Mouse (Mus musculus): ENCODE data around the gene Fam50a. TPM values are rescaled to one million over a fixed set of nuclear protein-coding genes. Genes with fewer than 3 reads are reported as not detected.
"Not testable (repeated sequence)": the region's sequence is repeated elsewhere in the genome, so short reads cannot be mapped to it uniquely, and the experiment has no call there.

Fam50a gene
- total RNA-seq, 2 experiments from 2014 or later: 42.8 to 51.5 TPM

DNA sequence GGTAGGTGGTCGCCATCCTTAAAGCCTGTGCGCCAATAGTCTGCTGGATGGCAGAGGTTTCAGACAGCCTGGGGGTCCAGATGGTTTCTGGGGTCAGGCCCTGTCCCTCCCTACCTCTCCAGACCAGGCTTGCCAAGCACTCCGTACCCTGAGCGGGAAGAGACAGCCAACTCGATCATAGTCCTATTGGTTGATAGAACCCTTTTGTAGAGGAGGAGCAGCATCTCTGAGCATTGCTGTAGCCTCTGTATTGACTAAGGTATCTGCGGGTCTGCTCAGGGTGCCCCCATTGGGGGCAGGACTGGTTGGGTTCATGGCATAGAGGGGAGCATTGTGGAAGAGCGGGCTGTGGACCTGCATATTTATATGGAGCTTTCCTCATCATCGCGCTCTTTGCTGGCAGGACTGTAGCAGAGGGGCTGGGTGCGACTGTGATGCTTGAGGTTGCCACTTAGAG is 16.4 kb downstream of the Fam50a start:
- ATAC-seq (ENCODE audit: poor library complexity, severe bottlenecking): no peak

DNA sequence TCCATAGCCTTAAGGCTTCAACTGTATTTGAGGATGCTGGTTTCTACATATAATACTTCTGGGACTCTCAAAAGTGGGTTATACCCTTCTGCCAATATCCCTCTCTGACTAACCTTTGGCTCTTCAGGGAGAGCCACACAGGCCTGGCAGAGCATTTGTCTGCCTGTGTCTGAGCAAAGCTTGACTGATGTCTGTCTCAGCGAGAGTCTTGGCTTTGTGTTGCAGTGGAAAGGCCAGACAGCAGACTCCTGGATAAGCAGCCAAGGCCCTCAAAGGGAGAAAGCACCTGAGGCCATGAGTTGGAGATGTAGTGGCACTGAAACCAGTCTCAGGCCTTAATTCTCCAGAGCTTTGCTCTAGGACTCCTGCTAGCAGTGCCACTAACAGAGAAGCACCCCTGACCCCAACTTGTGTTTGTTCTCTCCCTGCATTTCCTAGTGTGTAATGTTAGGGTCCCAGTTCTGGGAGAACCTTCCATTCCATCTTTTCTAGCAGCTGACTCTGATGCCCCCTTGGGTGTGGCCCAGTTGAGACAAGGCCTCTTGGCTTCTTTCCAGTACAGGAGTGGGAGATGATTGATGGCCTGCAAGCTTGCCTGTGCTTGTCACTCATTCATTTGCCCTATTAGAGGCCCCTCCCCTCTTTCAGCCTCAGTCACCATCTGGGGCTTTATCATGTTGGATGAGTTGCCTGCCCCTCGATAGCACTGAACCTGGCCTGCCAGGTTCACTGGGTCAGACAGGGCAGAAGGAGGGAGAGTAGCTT is 17.5 kb downstream of the Fam50a start:
- no peak for ATAC-seq (ENCODE audit: poor library complexity, severe bottlenecking)

DNA sequence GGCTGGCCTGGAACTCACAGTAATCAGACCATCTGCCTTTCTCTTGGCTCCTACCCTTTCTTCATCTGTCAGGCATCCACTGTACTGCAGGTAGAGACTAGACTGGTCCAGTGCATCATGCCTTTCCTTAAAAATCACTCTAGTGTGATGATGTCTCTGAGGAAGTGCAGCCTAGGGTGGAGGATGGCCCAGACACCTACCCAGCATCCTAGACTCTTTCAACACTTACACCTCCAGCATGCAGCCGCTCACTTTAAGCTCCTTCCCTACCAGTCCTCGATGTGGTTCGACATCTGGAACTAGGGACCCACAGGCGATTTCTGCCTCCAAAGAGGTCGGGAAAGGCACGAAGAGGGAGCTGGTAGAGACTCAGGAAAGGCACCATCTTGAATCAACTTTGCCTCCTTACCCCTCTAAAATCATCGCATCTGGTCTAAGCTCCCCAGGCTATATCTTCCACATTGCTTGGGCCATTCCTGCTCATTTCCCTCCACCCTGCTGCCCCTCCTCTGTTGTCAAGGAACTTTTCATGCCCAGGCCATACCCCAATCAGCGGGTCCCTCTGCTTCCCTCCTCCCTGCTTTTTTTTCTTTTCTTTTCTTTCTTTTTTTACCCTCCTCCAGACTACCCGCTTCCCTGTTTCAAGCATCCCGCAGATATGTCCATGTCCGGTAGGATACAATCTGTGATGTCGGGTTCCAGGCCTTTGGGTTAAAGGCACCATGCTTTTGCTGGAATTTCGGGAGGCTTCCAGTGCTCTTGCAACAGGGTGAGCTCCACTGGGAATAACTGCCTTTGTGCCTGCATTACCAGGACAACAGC is 40.0 kb downstream of the Fam50a start:
- no peak for ATAC-seq (ENCODE audit: poor library complexity, severe bottlenecking)

DNA sequence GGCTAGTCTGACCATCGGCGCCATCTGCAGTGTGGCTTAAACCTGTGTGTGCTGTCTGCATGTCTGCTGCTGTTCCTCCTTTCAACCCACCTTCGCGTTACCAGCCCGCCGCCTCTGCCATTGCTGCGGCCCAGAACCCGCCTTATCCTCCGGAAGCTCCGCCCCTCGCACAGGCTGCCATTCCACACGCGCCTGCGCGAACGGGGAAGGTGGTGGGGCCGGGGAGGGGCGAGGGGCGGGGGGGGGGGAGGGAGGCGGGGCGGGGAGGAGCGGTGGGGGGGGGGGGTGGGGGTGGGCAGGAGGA is 40.6 kb downstream of the Fam50a start, which contains the start of gene Lage3:
Gene Lage3 (minus strand): TSS at position 152 of the 304 bp plus-strand sequence.
- ATAC-seq (ENCODE audit: poor library complexity, severe bottlenecking): peak; percentile 98

DNA sequence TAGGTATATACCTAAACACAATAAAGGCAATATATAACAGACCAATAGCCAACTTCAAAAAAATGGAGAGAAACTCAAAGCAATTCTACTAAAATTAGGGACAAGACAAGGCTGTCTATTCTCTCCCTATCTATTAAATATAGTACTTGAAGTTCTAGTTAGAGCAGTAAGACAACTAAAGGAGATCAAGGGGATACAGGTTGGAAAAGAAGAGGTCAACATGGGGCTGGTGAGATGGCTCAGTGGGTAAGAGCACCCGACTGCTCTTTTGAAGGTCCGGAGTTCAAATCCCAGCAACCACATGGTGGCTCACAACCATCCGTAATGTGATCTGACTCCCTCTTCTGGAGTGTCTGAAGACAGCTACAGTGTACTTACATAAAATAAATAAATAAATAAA is 44.2 kb downstream of the Fam50a start:
- not testable (repeated sequence) for ATAC-seq (ENCODE audit: poor library complexity, severe bottlenecking)

DNA sequence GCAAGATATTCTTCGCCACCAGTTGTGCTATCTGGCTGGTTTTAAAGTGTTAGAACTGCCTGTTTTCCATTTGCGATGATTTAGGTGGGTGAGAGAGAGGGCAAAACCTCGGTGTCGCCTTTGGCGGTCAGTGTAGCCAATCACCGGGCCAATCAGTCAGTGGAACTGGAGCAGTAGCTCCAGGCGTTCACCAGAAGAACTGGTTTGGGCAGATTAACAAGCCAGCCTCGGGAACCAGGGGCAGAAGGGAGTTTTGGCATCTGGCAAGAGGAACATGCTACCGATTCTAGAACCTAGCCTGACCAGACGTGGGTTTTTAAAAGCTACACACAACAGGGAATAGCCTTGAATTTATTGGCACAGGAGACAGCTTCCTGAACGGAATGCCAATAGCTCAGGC is 46.3 kb downstream of the Fam50a start:
- no peak for ATAC-seq (ENCODE audit: poor library complexity, severe bottlenecking)

DNA sequence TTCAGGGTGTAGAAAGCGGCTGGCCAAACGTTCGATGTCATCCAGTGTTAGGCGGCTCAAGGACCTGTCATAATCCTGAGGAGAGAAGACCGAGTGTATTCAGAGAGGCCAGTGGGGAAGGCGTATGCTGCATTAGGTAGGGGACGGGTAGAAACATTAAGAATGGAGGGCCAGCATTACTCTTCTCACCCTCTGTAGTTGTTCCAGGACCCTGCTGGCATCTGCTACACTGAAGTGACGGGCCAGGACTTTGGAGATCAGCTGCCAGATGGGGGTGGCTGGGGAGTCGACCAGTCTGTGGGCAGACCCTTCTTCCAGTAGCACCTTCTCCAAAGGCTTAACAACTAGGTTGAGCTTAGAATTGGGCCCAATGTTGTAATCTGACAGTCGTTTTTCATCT is 54.7 kb downstream of the Fam50a start:
- no peak for ATAC-seq (ENCODE audit: poor library complexity, severe bottlenecking)

DNA sequence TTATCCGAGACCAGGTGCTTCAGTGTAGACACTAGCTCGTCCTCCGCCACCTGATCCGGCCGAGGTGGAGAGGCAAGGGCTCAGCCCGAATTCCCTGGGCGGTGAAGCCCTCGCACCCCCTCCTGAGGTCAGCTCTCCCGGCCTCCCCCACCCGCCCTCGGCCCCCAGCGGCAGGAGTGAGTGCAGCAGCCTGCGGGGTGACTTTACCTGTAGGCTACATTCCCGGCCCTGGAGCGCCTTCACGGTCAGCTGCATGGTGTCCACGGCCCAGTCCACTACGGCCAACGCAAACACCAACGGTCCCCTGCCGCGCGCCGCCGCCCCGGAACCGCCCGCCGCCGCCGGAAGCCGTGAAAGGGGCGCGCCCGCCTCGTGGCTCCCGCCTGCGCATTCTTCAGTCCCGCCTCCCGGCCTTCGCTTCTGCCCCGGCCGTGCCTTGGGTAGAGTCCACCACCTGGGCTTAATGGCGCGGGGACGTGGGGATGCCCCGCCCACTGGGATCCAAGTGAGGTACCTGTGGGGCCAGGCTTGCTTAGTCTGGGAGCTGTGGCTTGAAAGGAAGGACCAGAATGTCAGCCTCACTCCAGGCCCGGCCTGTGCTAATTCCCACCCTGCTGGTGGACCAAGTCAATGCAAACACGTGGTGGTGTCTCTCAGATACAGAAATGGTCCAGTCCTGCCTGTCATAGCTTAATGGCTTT is 55.5 kb downstream of the Fam50a start:
- ATAC-seq (ENCODE audit: poor library complexity, severe bottlenecking): peak; percentile 72

Other genes starting within 250 kb of the Fam50a start
- gene Opn1mw, start 185.6 kb upstream of the Fam50a start, total RNA-seq (2015): not detected in 2 replicates
- gene Opn1mw, start 185.6 kb upstream of the Fam50a start, total RNA-seq (2017): not detected in 2 replicates
- 15.2 and 16.4 TPM in 2 replicates for gene Mecp2, start 177.7 kb upstream of the Fam50a start, total RNA-seq (2015)
- gene Mecp2, start 177.7 kb upstream of the Fam50a start, total RNA-seq (2017): 16.9 and 17.7 TPM in 2 replicates
- gene Tex28, start 145.2 kb upstream of the Fam50a start, total RNA-seq (2015): not detected in 2 replicates
- gene Tex28, start 145.2 kb upstream of the Fam50a start, total RNA-seq (2017): not detected in 2 replicates
- gene Tktl1, start 135.8 kb upstream of the Fam50a start, total RNA-seq (2015): not detected in 2 replicates
- gene Tktl1, start 135.8 kb upstream of the Fam50a start, total RNA-seq (2017): not detected in 2 replicates
- gene Flna, start 63.2 kb upstream of the Fam50a start, total RNA-seq (2015): 614 and 619 TPM in 2 replicates
- gene Flna, start 63.2 kb upstream of the Fam50a start, total RNA-seq (2017): 2,027 and 2,122 TPM in 2 replicates
- 89.4 and 95.2 TPM in 2 replicates for gene Emd, start 58.3 kb upstream of the Fam50a start, total RNA-seq (2015)
- 73.3 and 99.8 TPM in 2 replicates for gene Emd, start 58.3 kb upstream of the Fam50a start, total RNA-seq (2017)
- gene Rpl10, start 42.2 kb upstream of the Fam50a start, total RNA-seq (2015): 2,650 and 3,055 TPM in 2 replicates
- 1,311 and 1,465 TPM in 2 replicates for gene Rpl10, start 42.2 kb upstream of the Fam50a start, total RNA-seq (2017)
- gene Taz, start 31.1 kb upstream of the Fam50a start, total RNA-seq (2015): 45.2 and 49.3 TPM in 2 replicates
- 28.1 and 33.1 TPM in 2 replicates for gene Taz, start 31.1 kb upstream of the Fam50a start, total RNA-seq (2017)
- gene Dnase1l1, start 30.7 kb upstream of the Fam50a start, total RNA-seq (2015): 105 and 116 TPM in 2 replicates
- gene Dnase1l1, start 30.7 kb upstream of the Fam50a start, total RNA-seq (2017): 63.8 and 69.1 TPM in 2 replicates
- 229 and 231 TPM in 2 replicates for gene Atp6ap1, start 15.9 kb upstream of the Fam50a start, total RNA-seq (2015)
- gene Atp6ap1, start 15.9 kb upstream of the Fam50a start, total RNA-seq (2017): 218 and 254 TPM in 2 replicates
- gene Gdi1, start 8.0 kb upstream of the Fam50a start, total RNA-seq (2015): 133 and 170 TPM in 2 replicates
- 44.6 and 70.5 TPM in 2 replicates for gene Gdi1, start 8.0 kb upstream of the Fam50a start, total RNA-seq (2017)
- gene Plxna3, start 16.0 kb downstream of the Fam50a start, total RNA-seq (2015): 0.09 and 0.50 TPM in 2 replicates
- 0.57 and 0.70 TPM in 2 replicates for gene Plxna3, start 16.0 kb downstream of the Fam50a start, total RNA-seq (2017)
- 53.3 and 55.1 TPM in 2 replicates for gene Lage3, start 40.6 kb downstream of the Fam50a start, total RNA-seq (2015)
- 16.0 and 20.2 TPM in 2 replicates for gene Lage3, start 40.6 kb downstream of the Fam50a start, total RNA-seq (2017)
- gene Ubl4a, start 60.2 kb downstream of the Fam50a start, total RNA-seq (2015): 27.0 and 32.0 TPM in 2 replicates
- 11.5 and 13.1 TPM in 2 replicates for gene Ubl4a, start 60.2 kb downstream of the Fam50a start, total RNA-seq (2017)
- gene Slc10a3, start 60.3 kb downstream of the Fam50a start, total RNA-seq (2015): 18.4 and 24.3 TPM in 2 replicates
- gene Slc10a3, start 60.3 kb downstream of the Fam50a start, total RNA-seq (2017): 12.3 and 12.9 TPM in 2 replicates
- 13.5 and 14.6 TPM in 2 replicates for gene Fam3a, start 80.2 kb downstream of the Fam50a start, total RNA-seq (2015)
- gene Fam3a, start 80.2 kb downstream of the Fam50a start, total RNA-seq (2017): 15.5 and 15.8 TPM in 2 replicates
- 8.8 and 11.7 TPM in 2 replicates for gene Ikbkg, start 80.3 kb downstream of the Fam50a start, total RNA-seq (2015)
- gene Ikbkg, start 80.3 kb downstream of the Fam50a start, total RNA-seq (2017): 31.9 and 50.0 TPM in 2 replicates
- gene G6pdx, start 116.2 kb downstream of the Fam50a start, total RNA-seq (2015): 384 and 417 TPM in 2 replicates
- 261 and 303 TPM in 2 replicates for gene G6pdx, start 116.2 kb downstream of the Fam50a start, total RNA-seq (2017)
- not detected in 2 replicates for gene Gm6880, start 168.4 kb downstream of the Fam50a start, total RNA-seq (2015)
- gene Gm6880, start 168.4 kb downstream of the Fam50a start, total RNA-seq (2017): not detected in 2 replicates